ENCODE assay signal across 13 mouse cellular contexts in the genomic region with DNA sequence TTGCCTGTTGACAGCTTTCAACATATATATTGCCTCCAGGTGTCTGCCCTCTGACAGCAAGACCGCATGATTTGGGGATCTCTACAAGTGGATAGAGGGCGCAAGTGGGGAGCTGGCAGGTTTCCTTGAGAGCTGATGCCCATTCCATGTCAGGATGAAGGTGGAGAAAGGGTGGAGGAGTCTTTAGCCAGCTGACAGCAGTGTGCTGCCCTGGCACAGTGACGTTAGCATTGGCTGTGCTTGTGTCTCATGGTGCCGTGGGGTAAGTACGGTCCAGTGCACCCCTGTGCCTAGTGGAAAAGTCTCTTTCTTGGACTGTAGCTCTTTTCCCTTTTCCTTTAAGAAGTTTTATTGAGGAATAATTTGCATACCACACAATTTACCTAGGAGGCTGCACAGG. TPM values are rescaled to one million over a fixed set of nuclear protein-coding genes. Genes with fewer than 3 reads are reported as not detected.
DNase-seq lines count a peak whose midpoint lies in the region; ATAC-seq lines count a peak whose summit lies in the region.
"Had no signal": no experiment of that assay in that cellular context is flagged by ENCODE, and none has a peak within 500 bp of the region (broad histone marks: within the 10 kb centered on the region; RNA-seq: fewer than 3 reads in every experiment).

No protein-coding gene starts in this region.

- intact Hi-C loops in left cerebral cortex, postnatal 4 days (cut with DNase I), result no loop called here
- intact Hi-C loops in left cerebral cortex, postnatal 36 days (cut with DNase I), result loop anchor here (10.0 kb wide), 1 partner anchor 183 kb away; a partner anchor contains a TSS

- peaks cover 33% of the 10 kb centered on the region for H3K4me1 ChIP-seq in stomach, embryonic 14.5 days (ENCODE audit: control insufficient read depth, insufficient read depth, low read length)

- ATAC-seq in stomach, embryonic 14.5 days (ENCODE audit: insufficient number of reproducible peaks, insufficient read depth, low FRiP score, low read depth), result no peak
- ATAC-seq: activated CD4-positive, CD25-positive, alpha-beta regulatory T cell, adult 4 months had no signal

- no peaks in the 10 kb centered on the region for H3K27me3 ChIP-seq in stomach, embryonic 14.5 days (ENCODE audit: control insufficient read depth, insufficient read depth, low read length)
- H3K27me3 ChIP-seq: forebrain, embryonic 12.5 days had no signal

- H3K9ac ChIP-seq in stomach, embryonic 14.5 days (replicated peaks; ENCODE audit: low read depth, low read length), result no peak overlapping the region
- H3K9ac ChIP-seq: forebrain, embryonic 12.5 days; liver, embryonic 14.5 days had no signal

- H3K4me3 ChIP-seq in stomach, embryonic 14.5 days (ENCODE audit: low read depth, low read length), result no peak overlapping the region
- H3K4me3 ChIP-seq: forebrain, embryonic 12.5 days had no signal

- 85% methylated on average over 5 of the region's 5 CpGs for WGBS in stomach, embryonic 14.5 days

- H3K9me3 ChIP-seq in stomach, embryonic 14.5 days (ENCODE audit: control insufficient read depth, low read depth, low read length), result no peaks in the 10 kb centered on the region
- H3K9me3 ChIP-seq: forebrain, embryonic 12.5 days had no signal

- peak overlapping the region; percentile 61; the same call in 1 of the 2 replicates for H3K27ac ChIP-seq in stomach, embryonic 14.5 days (ENCODE audit: low read length)
- H3K27ac ChIP-seq: liver, embryonic 14.5 days had no signal

- H3K36me3 ChIP-seq in stomach, embryonic 14.5 days (ENCODE audit: control insufficient read depth, insufficient read depth, low read length), result no peaks in the 10 kb centered on the region
- H3K36me3 ChIP-seq: forebrain, embryonic 12.5 days; G1E had no signal

- H3K4me2 ChIP-seq in stomach, embryonic 14.5 days (replicated peaks; ENCODE audit: low read depth, low read length), result no peak overlapping the region
- H3K4me2 ChIP-seq: forebrain, embryonic 12.5 days had no signal

- peak; percentile 92 for DNase-seq in heart, adult 11 months
- DNase-seq in heart, adult 18-20 months, result no peak
- DNase-seq in left cerebral cortex, postnatal 4 days, result peak; percentile 68
- DNase-seq in left cerebral cortex, postnatal 36 days (ENCODE audit: low spot score in 2 of 2), result no peak
- peak; percentile 79 to 81 for DNase-seq in cerebellum, postnatal 10 days
- no peak for DNase-seq in ovary, adult 18-20 months (ENCODE audit: low spot score)
- DNase-seq in c-Kit-positive CD71-positive TER-119-positive erythroid progenitor cells, embryonic 14.5 days (ENCODE audit: low spot score), result no peak
- DNase-seq: thymus, adult 18-20 months had no signal

RNA-seq across cellular contexts. Expression of a gene that starts 9.2 kb away (rescaled TPM):
- 100 to 1,000 TPM; 293 to 297 TPM for total RNA-seq in heart, adult 18-20 months (2021)
- total RNA-seq in left cerebral cortex, postnatal 4 days (2021), result 10 to 100 TPM; 28.6 to 29.6 TPM
- 10 to 100 TPM; 56.5 to 60.1 TPM for total RNA-seq in left cerebral cortex, postnatal 36 days (2021)
- polyA plus RNA-seq in stomach, embryonic 14.5 days (2014; fragmentation: Nextera tagmentation; extraction: Ambion mirVana), result 46.2 and 51.9 TPM in 2 replicates

Comparison
In these comparisons a context has a peak if more than half of its experiments do, and no peak if none do; other contexts are left out.
1. DNase-seq: peak in heart, adult 11 months (single experiment), left cerebral cortex, postnatal 4 days (single experiment) and cerebellum, postnatal 10 days (2 of 2); none in heart, adult 18-20 months (0 of 2), left cerebral cortex, postnatal 36 days (0 of 2), ovary, adult 18-20 months (single experiment) and c-Kit-positive CD71-positive TER-119-positive erythroid progenitor cells, embryonic 14.5 days (single experiment).
2. RNA of a gene that starts 9.2 kb away (total RNA-seq): 293 to 297 TPM in heart, adult 18-20 months; 56.5 to 60.1 TPM in left cerebral cortex, postnatal 36 days and 28.6 to 29.6 TPM in left cerebral cortex, postnatal 4 days; every median in the first group is over 4 times any median in the second.